Mouse (Mus musculus) CH12.LX (cell line): ENCODE data around the gene Prrc2b.

Experiments
- CTCF ChIP-seq, 2 experiments: IDR thresholded peaks in 1 of 2; conservative IDR thresholded peaks in 1 of 2; 2 replicates each; pipeline ENCODE4 v1.5.1; 2011 to 2012; ENCODE audit warnings: low read depth in 2 of 2, low read length in 2 of 2, improper control_type of control experiment in 1 of 2, inconsistent platforms in 1 of 2, mild to moderate bottlenecking in 1 of 2, moderate library complexity in 1 of 2
- HCFC1 ChIP-seq: IDR thresholded peaks from 2 replicates; pipeline ENCODE4 v1.6.1; 2012; ENCODE audit warnings: low read depth, mild to moderate bottlenecking, inconsistent platforms, low read length, improper control_type of control experiment
- JUND ChIP-seq: conservative IDR thresholded peaks from 2 replicates; pipeline ENCODE4 v1.6.1; 2011; ENCODE audit warnings: low read depth, low read length, improper control_type of control experiment
- MAFK ChIP-seq: IDR thresholded peaks from 2 replicates; pipeline ENCODE4 v1.6.1; 2011; ENCODE audit warnings: low read length, improper control_type of control experiment; ENCODE audit not compliant: insufficient replicate concordance
- PAX5 ChIP-seq: IDR thresholded peaks from 2 replicates; pipeline ENCODE4 v1.6.1; 2012; ENCODE audit warnings: low read length, inconsistent platforms, mixed read lengths
- POLR2A ChIP-seq: IDR thresholded peaks from 2 replicates; pipeline ENCODE4 v1.6.1; 2011; ENCODE audit warnings: low read depth, mild to moderate bottlenecking, improper control_type of control experiment, low read length
- RAD21 ChIP-seq: IDR thresholded peaks from 2 replicates; pipeline ENCODE4 v1.6.1; 2011; ENCODE audit warnings: low read depth, mild to moderate bottlenecking, low read length, improper control_type of control experiment, moderate library complexity
- TCF12 ChIP-seq: IDR thresholded peaks from 2 replicates; pipeline ENCODE4 v1.6.1; 2014; ENCODE audit warnings: low read depth, mild to moderate bottlenecking, inconsistent platforms, low read length, improper control_type of control experiment
- ZNF384 ChIP-seq: IDR thresholded peaks from 2 replicates; pipeline ENCODE4 v1.6.1; 2012; ENCODE audit warnings: low read depth, low read length, improper control_type of control experiment, inconsistent platforms

GRCm38 (mm10) chr2:32180127-32180526 lies 29.2 kb downstream of the Prrc2b start:
- no peak for TF ChIP-seq CTCF (conservative IDR thresholded peaks at IDR 0.05 in 1 of 2, IDR thresholded peaks at IDR 0.05 in 1 of 2; ENCODE audit: low read depth in 2 of 2, low read length in 2 of 2)
- peak; percentile 56 for TF ChIP-seq HCFC1
- TF ChIP-seq POLR2A = peak; percentile 56
- no peak for TF ChIP-seq PAX5
- TF ChIP-seq RAD21 = peak; percentile 16
- peak; percentile 82; the same call in 1 of the 2 replicates for TF ChIP-seq MAFK
- peak; percentile 88 for TF ChIP-seq ZNF384
- TF ChIP-seq JUND = peak; percentile 72
- TF ChIP-seq TCF12 = peak; percentile 94
